Mouse (Mus musculus): ENCODE measurements at regions not wholly inside any gene's neighbourhood (a gene's known extent, or its start where the extent isn't known, plus 50 kb on each side); places are given as distances from the start of the nearest gene placed in this dataset.

DNA sequence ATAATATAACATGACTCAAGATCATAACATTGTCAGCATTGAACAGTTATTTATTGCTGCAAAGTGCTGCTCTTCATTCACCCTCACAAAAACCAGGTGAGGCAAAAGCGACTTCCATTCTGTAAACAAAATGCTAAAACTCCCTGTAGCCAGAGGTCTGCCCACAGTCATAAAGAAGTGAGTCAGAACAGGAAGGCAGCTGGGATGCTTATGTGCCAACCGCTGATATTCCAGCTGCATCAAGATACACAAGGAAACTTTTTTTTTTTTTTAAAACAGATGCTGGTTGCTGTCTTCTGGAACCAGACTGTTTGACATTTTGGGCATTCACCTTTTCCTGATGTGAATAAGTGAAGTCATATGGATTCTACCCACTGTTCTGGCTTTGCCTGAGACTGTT lies 260.7 kb downstream of the 1700064H15Rik start:
- ATAC-seq, result no peak
